Mouse (Mus musculus) liver, embryonic 12.5 days (tissue): ENCODE results near the gene Ccdc186. TPM values are rescaled to one million over a fixed set of nuclear protein-coding genes. Genes with fewer than 3 reads are reported as not detected.

Experiments used
- ATAC-seq: fragments of 200-750 bp; cut with Nextera tagmentation; 2 replicates; pipeline ENCODE4 v1.8.0; 2017; ENCODE audit warnings: moderate number of reproducible peaks, mild to moderate bottlenecking, moderate library complexity
- H3K27ac ChIP-seq: fragments of 300-500 bp; sonication (generic); 2 replicates; pipeline ENCODE4 v1.5.1; 2016; ENCODE audit warnings: mild to moderate bottlenecking
- H3K27me3 ChIP-seq: fragments of 300-500 bp; sonication (generic); replicated peaks from 2 replicates; pipeline ENCODE4 v1.6.1; 2016; ENCODE audit warnings: mild to moderate bottlenecking, moderate library complexity
- H3K36me3 ChIP-seq: fragments of 300-500 bp; sonication (generic); 2 replicates; pipeline ENCODE4 v1.6.1; 2016; ENCODE audit warnings: mild to moderate bottlenecking, moderate library complexity
- H3K4me1 ChIP-seq: fragments of 300-500 bp; sonication (generic); 2 replicates; pipeline ENCODE4 v1.6.1; 2016
- H3K4me2 ChIP-seq: fragments of 300-500 bp; sonication (generic); 2 replicates; pipeline ENCODE4 v1.6.1; 2016; ENCODE audit warnings: mild to moderate bottlenecking, moderate library complexity
- H3K4me3 ChIP-seq: fragments of 300-500 bp; sonication (generic); 2 replicates; pipeline ENCODE4 v1.5.1; 2016; ENCODE audit warnings: mild to moderate bottlenecking, moderate library complexity
- H3K9ac ChIP-seq: fragments of 300-500 bp; sonication (generic); 2 replicates; pipeline ENCODE4 v1.6.1; 2016; ENCODE audit warnings: mild to moderate bottlenecking, moderate library complexity
- H3K9me3 ChIP-seq: fragments of 300-500 bp; sonication (generic); replicated peaks from 2 replicates; pipeline ENCODE4 v1.6.1; 2016; ENCODE audit warnings: mild to moderate bottlenecking, moderate library complexity
- WGBS: fragments of 180-500 bp; shearing (Covaris S2); methylation state at CpG from one replicate; pipeline ENCODE4 v1.1.7; 2016; ENCODE audit not compliant: insufficient replicate concordance; 5-methylcytosine and 5-hydroxymethylcytosine counted together
- polyA plus RNA-seq: library from polyadenylated mRNA; unstranded; fragments of >200 nt; fragmentation: Nextera tagmentation; extraction: Ambion mirVana; gene quantifications from 2 replicates; pipeline ENCODE4 v1.2.1, GENCODE M21; 2016

Gene Ccdc186
- polyA plus RNA-seq, 1 experiment from 2014 or later = 7.7 TPM

DNA sequence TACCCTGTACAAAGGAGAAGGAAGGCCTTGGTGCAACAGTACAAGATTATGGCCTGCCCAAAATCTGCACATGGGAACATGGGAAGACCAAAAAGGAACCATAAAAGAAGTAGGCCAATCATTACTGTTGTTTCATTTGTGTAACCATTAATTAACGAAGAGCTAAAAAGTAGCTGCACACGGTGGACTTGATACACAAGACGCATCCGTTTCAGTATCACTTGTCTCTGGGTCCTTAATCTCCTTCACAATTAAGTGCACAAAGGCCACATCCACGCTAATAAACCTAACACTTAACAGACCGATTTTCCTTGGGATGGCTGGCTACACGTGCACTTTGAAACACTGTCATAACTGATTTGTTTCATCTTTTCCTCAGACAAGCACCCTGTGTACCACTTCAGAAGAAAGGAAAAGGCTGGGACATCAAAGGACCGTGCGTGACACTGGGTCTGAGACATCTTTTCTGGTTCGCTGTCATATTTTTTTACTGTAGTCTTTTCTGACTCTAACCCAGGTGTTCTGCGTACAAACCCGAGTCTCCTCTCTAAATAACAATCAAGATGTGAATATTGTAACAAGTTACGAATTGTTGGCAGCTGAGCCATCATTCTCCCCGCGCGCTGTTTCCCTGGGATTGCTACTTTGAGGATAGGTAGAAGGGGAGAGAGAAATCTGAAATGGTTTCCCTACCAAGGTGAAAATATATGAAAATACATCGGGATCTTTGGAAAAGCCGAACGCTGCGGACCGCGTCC lies 771 bp downstream of the Ccdc186 start:
- H3K4me2 ChIP-seq = peak overlapping the region; percentile 71
- no peak for ATAC-seq
- WGBS = 12% methylated on average over 22 of the region's 22 CpGs

DNA sequence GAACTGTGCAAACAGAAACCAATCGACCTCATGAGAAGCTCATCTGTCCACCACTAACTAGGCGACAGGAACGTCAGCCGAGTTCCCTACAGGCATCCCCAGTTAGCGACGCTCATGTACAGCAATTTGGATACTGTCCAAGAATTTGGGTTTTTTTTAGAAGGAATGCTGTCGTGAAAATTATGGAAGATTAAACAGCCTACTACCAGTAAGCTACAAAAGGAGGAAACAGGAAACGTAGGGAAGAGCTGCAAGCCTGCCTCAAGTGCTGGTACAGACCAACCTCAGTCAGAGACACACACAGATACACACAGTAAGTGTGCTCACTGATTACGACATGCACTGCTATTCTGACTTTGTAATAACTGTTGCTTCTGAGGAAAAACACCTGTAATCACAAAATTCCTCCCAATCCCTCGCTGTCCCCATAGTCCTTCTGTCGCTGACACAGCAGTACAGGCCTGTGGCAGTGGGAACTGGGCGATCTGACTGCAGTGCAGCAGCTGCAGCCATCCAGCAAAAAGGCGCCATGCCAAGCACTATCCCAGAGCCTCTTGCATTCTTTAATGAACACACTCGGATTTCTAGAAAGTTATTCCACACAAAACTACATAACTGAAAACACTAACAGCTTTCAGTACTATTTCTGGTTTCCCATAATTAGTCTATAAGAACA lies 4.0 kb downstream of the Ccdc186 start:
- Histone ChIP-seq H3K36me3 (peaks cover 13% of the 10 kb centered on the region), H3K27ac (peak overlapping the region; percentile 46; the same call in 1 of the 2 replicates), H3K27me3 (0 out of 2 replicates have a peak, but pooled peaks cover under 1% of the 10 kb centered on the region), H3K9ac (no peak overlapping the region), H3K4me3 (no peak overlapping the region), H3K9me3 (no peaks in the 10 kb centered on the region), H3K4me2 (no peak overlapping the region), H3K4me1 (peaks cover 53% of the 10 kb centered on the region)
- WGBS = 71% methylated on average over 14 of the region's 14 CpGs
- no peak for ATAC-seq

More for the DNA sequence above, 771 bp downstream of the Ccdc186 start:
- peaks cover 48% of the 10 kb centered on the region for H3K4me1 ChIP-seq
- H3K27me3 ChIP-seq = peaks cover 29% of the 10 kb centered on the region
- peak overlapping the region; percentile 99 for H3K4me3 ChIP-seq
- peaks cover 6% of the 10 kb centered on the region; the same call in 1 of the 2 replicates for H3K36me3 ChIP-seq
- peak overlapping the region; percentile 94 for H3K9ac ChIP-seq
- no peaks in the 10 kb centered on the region for H3K9me3 ChIP-seq
- peak overlapping the region; percentile 84 for H3K27ac ChIP-seq

DNA sequence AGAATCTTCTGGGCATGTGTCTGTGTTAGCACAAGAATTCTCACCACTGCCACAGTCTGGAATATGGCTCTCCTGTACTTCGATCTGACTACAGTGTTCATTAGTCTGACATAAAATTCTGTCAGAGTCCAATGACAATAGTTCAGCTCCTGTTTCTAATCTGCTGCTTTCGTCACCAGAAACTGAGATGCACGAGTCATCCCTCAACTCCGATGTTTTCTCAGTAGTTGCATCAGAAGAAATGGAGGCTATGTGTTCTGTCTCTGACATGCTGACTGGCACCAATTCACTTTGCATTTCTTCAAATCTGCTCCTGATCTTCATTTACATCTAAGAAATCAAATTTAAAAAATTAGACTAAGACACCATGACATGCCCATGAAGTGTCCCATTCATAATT lies 8.6 kb downstream of the Ccdc186 start:
- H3K27me3 ChIP-seq = no peaks in the 10 kb centered on the region
- no peak overlapping the region for H3K4me2 ChIP-seq
- H3K4me1 ChIP-seq = peaks cover 43% of the 10 kb centered on the region
- H3K4me3 ChIP-seq = no peak overlapping the region
- peaks cover 38% of the 10 kb centered on the region for H3K36me3 ChIP-seq
- H3K27ac ChIP-seq = no peak overlapping the region
- no peaks in the 10 kb centered on the region for H3K9me3 ChIP-seq
- 74% methylated on average over 4 of the region's 4 CpGs for WGBS
- ATAC-seq = no peak
- H3K9ac ChIP-seq = no peak overlapping the region

DNA sequence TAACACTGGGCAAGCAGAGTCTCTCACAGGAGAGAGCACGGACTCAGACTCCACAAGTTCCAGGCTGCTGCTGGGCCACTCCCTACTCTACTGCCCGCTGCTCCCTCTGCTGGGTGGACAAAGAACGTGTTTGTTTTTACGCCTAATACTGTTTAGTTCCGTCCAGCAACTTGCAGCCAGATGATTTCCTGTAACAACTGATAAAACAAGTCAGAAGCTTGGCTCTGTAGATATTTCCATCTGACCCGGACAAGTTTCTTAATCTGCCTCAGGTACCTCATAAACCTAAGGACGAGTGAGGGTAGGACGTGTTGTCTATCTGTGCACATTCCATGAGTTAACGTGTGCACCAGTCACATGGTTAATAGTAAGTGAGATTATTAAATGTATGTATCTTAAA lies 10.4 kb downstream of the Ccdc186 start:
- Histone ChIP-seq H3K9ac (no peak overlapping the region), H3K4me1 (peaks cover 25% of the 10 kb centered on the region), H3K27me3 (no peaks in the 10 kb centered on the region), H3K36me3 (peaks cover 55% of the 10 kb centered on the region), H3K4me3 (no peak overlapping the region), H3K27ac (no peak overlapping the region), H3K9me3 (no peaks in the 10 kb centered on the region), H3K4me2 (no peak overlapping the region)
- ATAC-seq = peak; percentile 85
- WGBS = 7% methylated on average over 9 of the region's 9 CpGs

DNA sequence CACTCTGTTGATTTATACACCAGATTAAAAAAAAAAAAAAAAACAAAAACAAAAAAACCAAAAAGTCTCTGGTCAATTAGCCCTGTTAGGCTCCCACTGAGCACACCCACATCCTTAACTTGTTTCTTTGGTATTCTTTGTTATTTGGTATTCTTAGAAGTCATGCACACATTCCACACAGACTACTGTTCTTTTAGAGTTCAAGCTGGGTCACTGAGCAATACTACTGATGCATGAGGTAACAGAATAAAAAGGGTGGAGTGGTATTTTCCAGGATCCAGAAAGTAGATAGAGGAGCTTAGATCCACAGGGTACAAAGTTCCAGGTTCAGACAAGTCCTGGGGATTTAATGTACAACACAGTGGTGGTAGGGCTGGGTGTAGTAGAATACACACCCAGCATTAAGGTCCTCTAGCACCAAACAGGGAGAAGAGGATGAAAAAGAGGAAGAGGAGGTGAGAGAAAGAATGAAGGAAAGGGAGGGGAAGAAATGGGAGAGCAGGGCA lies 11.3 kb downstream of the Ccdc186 start:
- Histone ChIP-seq H3K9ac (no peak overlapping the region), H3K9me3 (no peaks in the 10 kb centered on the region), H3K27ac (no peak overlapping the region), H3K4me2 (no peak overlapping the region), H3K4me3 (no peak overlapping the region), H3K36me3 (peaks cover 60% of the 10 kb centered on the region), H3K27me3 (no peaks in the 10 kb centered on the region), H3K4me1 (peaks cover 17% of the 10 kb centered on the region)
- no peak for ATAC-seq

DNA sequence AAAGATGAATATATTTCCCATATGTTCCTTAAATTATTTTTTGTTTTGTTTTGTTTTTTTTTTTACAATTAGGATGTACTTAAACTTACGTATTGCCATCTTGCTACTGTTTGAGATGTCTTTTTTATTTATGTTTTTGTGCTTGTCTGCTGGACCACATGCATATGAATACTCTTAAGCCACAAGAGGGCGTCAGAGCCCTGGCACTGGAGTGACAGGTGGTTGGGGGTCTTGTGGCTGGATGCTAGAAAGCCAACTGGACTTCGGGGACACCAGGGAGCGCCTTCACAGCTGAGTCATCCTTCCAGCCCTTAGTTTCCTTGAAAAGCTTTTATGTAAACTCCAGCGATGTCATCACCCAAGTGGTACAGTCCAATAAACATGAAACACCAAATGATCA lies 13.2 kb downstream of the Ccdc186 start:
- Histone ChIP-seq H3K4me3 (no peak overlapping the region), H3K4me1 (peaks cover 17% of the 10 kb centered on the region), H3K9me3 (no peaks in the 10 kb centered on the region), H3K27me3 (no peaks in the 10 kb centered on the region), H3K27ac (no peak overlapping the region), H3K9ac (no peak overlapping the region), H3K4me2 (no peak overlapping the region), H3K36me3 (peaks cover 76% of the 10 kb centered on the region)
- 62% methylated on average over 5 of the region's 5 CpGs for WGBS
- ATAC-seq = no peak

DNA sequence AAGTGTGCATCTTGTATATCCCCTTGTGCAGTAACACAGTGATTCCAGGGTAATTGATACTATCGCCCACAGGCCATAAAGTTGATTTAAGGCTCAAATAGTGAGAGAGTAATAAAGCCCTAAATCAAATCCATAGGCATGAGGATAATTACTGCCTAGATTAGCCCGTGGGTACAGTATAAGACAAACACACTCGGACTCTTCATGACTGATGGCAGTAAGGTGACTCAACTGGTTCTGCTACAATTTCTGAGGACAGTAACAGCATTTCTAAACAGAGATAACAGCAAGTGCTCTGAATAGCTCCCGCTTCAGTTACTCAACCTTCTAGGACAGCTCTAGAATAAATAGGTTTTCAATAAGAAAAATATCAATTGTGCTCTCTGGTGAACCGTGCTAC lies 14.9 kb downstream of the Ccdc186 start:
- Histone ChIP-seq H3K4me1 (peaks cover 30% of the 10 kb centered on the region), H3K9ac (no peak overlapping the region), H3K9me3 (no peaks in the 10 kb centered on the region), H3K27ac (no peak overlapping the region), H3K27me3 (no peaks in the 10 kb centered on the region), H3K36me3 (peaks cover 72% of the 10 kb centered on the region), H3K4me3 (no peak overlapping the region), H3K4me2 (no peak overlapping the region)
- ATAC-seq = no peak
- WGBS = 80% methylated on average over 5 of the region's 5 CpGs

DNA sequence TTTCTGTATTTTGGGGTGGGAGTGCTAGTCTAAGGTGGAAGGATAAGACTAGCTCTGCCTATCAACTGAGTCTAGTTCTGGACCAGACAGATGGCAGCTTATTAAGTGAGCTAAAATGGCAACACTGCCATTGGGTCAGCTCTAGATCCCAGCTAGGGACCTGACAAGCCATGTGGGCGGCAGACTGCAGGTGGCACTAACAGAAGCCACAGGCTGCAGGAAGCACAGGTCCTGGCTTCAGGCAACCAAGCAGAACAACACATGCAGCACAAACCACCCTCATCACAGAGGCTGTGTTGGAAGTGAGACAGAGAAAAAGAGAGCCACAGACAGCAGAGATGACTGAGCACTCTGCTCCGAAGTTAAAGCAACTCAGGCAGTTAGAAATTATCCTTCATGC lies 16.6 kb downstream of the Ccdc186 start:
- Histone ChIP-seq H3K4me2 (no peak overlapping the region), H3K27me3 (no peaks in the 10 kb centered on the region), H3K36me3 (peaks cover 80% of the 10 kb centered on the region), H3K9me3 (no peaks in the 10 kb centered on the region), H3K4me1 (peaks cover 35% of the 10 kb centered on the region), H3K9ac (no peak overlapping the region), H3K27ac (no peak overlapping the region), H3K4me3 (no peak overlapping the region)
- 87% methylated on average over 2 of the region's 2 CpGs for WGBS
- no peak for ATAC-seq

DNA sequence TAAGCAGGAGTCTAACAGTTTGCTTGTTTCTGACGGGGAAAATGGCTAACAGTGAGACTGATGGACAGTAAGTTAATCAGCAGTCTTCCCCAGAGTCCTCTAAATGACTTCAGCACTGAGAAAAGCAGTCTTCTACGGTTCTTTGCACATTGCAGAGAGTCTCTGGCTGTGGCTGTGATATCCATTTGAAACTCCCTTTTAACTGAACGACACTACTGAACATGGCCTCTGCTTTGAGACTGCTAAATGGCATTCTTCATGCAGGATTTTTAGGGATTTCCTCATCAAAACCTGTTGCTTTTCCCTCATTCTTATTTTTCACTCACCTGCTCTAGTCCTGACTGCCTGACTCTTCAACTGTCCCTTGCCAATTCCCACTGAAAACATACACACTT lies 19.6 kb downstream of the Ccdc186 start:
- H3K9me3 ChIP-seq = no peaks in the 10 kb centered on the region
- peaks cover 45% of the 10 kb centered on the region for H3K4me1 ChIP-seq
- no peak for ATAC-seq
- H3K36me3 ChIP-seq = peaks cover 83% of the 10 kb centered on the region
- WGBS = 46% methylated on average over 3 of the region's 3 CpGs
- no peaks in the 10 kb centered on the region for H3K27me3 ChIP-seq
- 0 out of 2 replicates have a peak overlapping the region, but pooled peaks have one; percentile 1 for H3K9ac ChIP-seq
- H3K4me2 ChIP-seq = peak overlapping the region; percentile 56
- peak overlapping the region; percentile 88 for H3K27ac ChIP-seq
- H3K4me3 ChIP-seq = no peak overlapping the region

DNA sequence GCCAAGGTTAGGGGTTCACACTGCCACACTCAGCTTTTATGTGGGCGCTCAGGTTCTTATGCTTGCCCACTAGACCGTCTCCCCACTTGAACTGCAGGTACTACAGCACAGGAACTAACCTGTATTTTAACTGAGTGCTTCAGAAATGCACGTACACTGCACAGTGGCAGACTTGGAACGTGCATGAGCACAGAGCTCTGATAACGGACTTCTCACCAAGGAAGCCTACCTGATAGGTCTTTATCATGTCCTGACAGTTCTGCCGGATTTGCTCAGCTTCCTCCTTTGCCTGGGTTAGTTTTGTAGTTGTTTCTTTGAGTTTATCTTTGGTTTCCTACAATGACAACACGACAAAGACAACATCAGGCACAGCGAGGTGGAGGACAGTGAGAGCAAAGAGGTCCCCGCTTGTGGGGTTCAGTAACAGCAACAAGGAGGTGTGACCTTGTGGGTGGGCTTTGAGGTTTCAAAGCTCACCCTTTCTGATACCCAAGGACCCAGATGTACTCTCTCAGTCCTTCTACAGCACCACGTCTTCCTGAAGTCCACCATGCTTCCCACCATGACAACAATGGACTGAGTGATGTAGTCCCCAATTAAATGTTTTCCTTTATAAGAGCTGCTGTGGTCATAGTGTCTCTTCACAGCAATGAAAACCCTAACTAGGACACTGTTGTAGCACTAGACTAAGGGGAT lies 20.2 kb downstream of the Ccdc186 start:
- peak overlapping the region; percentile 88 for H3K27ac ChIP-seq
- H3K36me3 ChIP-seq = peaks cover 80% of the 10 kb centered on the region
- H3K4me1 ChIP-seq = peaks cover 45% of the 10 kb centered on the region
- WGBS = 27% methylated on average over 10 of the region's 10 CpGs
- peak overlapping the region; percentile 56 for H3K4me2 ChIP-seq
- H3K4me3 ChIP-seq = no peak overlapping the region
- peak; percentile 94 for ATAC-seq
- no peaks in the 10 kb centered on the region for H3K27me3 ChIP-seq
- H3K9me3 ChIP-seq = no peaks in the 10 kb centered on the region
- H3K9ac ChIP-seq = 0 out of 2 replicates have a peak overlapping the region, but pooled peaks have one; percentile 1

DNA sequence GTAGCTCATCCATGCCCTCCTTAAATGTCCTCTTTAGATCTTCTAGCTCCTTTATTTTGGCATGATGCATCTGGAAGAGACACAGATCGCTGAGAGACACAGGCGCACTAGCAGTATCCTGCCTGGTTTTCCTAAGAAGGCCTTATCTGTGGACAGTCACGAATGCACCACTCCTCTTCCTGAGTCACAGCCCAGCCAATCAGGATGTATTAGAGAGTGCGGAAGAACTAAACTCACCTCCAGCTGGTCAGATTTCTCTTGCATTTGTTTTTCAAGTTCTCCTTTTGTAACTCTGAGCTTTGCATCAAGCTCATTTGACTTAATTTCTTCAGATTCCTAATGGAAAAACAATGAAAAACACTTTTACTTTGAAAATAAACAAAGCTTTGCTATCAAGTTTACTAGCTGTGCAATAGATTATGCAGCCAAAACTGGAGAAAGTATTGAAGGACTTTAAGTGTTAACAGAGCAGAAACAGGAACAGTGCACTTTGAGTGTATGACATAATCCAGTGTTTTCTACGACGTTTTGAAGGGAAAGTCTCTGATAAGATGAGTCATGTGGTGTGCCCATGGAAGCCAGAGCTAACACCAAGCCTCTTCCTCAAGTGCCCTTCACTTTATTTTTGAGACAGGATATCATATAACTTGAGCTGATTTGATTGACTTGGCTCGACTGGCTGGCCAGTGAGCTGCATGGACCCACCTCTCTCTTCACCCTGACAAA lies 20.9 kb downstream of the Ccdc186 start:
- H3K36me3 ChIP-seq = peaks cover 84% of the 10 kb centered on the region
- peak overlapping the region; percentile 56 for H3K4me2 ChIP-seq

More for the DNA sequence above, 20.9 kb downstream of the Ccdc186 start:
- 9% methylated on average over 7 of the region's 7 CpGs for WGBS
- ATAC-seq = peak; percentile 73
- peaks cover 45% of the 10 kb centered on the region for H3K4me1 ChIP-seq
- 0 out of 2 replicates have a peak overlapping the region, but pooled peaks have one; percentile 9 for H3K4me3 ChIP-seq
- H3K9me3 ChIP-seq = no peaks in the 10 kb centered on the region
- H3K9ac ChIP-seq = no peak overlapping the region
- H3K27me3 ChIP-seq = no peaks in the 10 kb centered on the region
- H3K27ac ChIP-seq = peak overlapping the region; percentile 88
